In the genomic region with DNA sequence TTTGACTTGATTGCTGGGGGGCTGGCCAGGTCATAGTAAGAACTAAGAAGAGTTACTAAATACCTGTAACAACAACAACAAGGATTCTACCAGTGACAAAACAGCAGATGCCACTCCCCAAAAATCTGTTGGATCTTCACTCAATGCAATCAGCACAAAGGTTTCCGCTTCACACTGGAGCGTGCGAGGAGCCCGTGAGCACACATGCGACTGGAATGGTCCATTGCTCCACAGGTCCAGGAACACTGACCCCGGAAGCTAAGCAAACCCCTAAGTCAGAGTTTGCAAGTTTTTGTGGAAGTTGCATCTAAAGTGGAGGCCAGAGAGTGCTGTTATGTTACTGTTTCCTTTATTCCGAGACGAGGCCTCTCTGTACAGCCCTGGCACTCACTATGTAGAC, we compare ENCODE assay signal across 18 mouse cellular contexts.
"Had no signal": no experiment of that assay in that cellular context is flagged by ENCODE, and none has a peak within 500 bp of the region (broad histone marks: within the 10 kb centered on the region; RNA-seq: fewer than 3 reads in every experiment).

No protein-coding gene starts in this region.

- ATAC-seq: midbrain, embryonic 16.5 days had no signal

- DNase-seq: lung, embryonic 14.5 days; lung, postnatal 10 days; lung, postnatal 4 days; midbrain, embryonic 14.5 days; retina, postnatal 1 day; right cerebral cortex, adult 18-20 months; right cerebral cortex, postnatal 25 days; right cerebral cortex, postnatal 4 days; spleen, adult 18-20 months; thymus, adult 18-20 months; thymus, postnatal 14 days; thymus, postnatal 36 days had no signal

- H3K4me2 ChIP-seq: lung, embryonic 14.5 days; midbrain, embryonic 12.5 days; neural tube, embryonic 13.5 days; neural tube, embryonic 15.5 days had no signal

- H3K4me3 ChIP-seq: midbrain, embryonic 10.5 days; midbrain, embryonic 12.5 days; myocyte; neural tube, embryonic 13.5 days; neural tube, embryonic 15.5 days had no signal

- H3K27ac ChIP-seq: midbrain, embryonic 10.5 days; midbrain, embryonic 12.5 days; neural tube, embryonic 13.5 days; neural tube, embryonic 15.5 days had no signal

- H3K9ac ChIP-seq: lung, embryonic 14.5 days; midbrain, embryonic 12.5 days; neural tube, embryonic 13.5 days; neural tube, embryonic 15.5 days had no signal

- H3K27me3 ChIP-seq: midbrain, embryonic 12.5 days; neural tube, embryonic 13.5 days; neural tube, embryonic 15.5 days had no signal

- H3K9me3 ChIP-seq: midbrain, embryonic 10.5 days; midbrain, embryonic 12.5 days; neural tube, embryonic 13.5 days; neural tube, embryonic 15.5 days had no signal

- H3K4me1 ChIP-seq: midbrain, embryonic 10.5 days; midbrain, embryonic 12.5 days had no signal
